Mouse (Mus musculus) CH12F3 (cell line): ENCODE data around the gene Tnks2.

Experiments
- in situ Hi-C: fragments of 300-500 bp; cut with MboI; formaldehyde crosslinking; loops from 2 replicates; pipeline ENCODE4 v1.14.3; 2020; ENCODE audit warnings: low sequenced_read_pairs

The Tnks2 gene

GRCm38 (mm10) chr19:36891746-36892145 is 57.7 kb downstream of the Tnks2 start:
- in situ Hi-C loops, result no loop called here

GRCm38 (mm10) chr19:36896791-36897569 is 62.9 kb downstream of the Tnks2 start:
- in situ Hi-C loops, result no loop called here

GRCm38 (mm10) chr19:36897778-36898177 is 63.7 kb downstream of the Tnks2 start:
- in situ Hi-C loops, result no loop called here

- in situ Hi-C loops, result no loop called here
These were observed 69.3 kb downstream of the Tnks2 start for GRCm38 (mm10) chr19:36903377-36903776.

- in situ Hi-C loops, result no loop called here
These were observed 70.4 kb downstream of the Tnks2 start for GRCm38 (mm10) chr19:36904211-36905007.

GRCm38 (mm10) chr19:36909150-36909549 is 75.1 kb downstream of the Tnks2 start:
- in situ Hi-C loops, result no loop called here

GRCm38 (mm10) chr19:36909676-36910292 is 75.8 kb downstream of the Tnks2 start:
- in situ Hi-C loops, result no loop called here

GRCm38 (mm10) chr19:36910424-36911045 is 76.5 kb downstream of the Tnks2 start:
- in situ Hi-C loops, result no loop called here

- in situ Hi-C loops, result no loop called here
These were observed 79.0 kb downstream of the Tnks2 start for GRCm38 (mm10) chr19:36913064-36913463.

GRCm38 (mm10) chr19:36916206-36916605 is 82.2 kb downstream of the Tnks2 start:
- in situ Hi-C loops, result no loop called here

GRCm38 (mm10) chr19:36916876-36917389 is 82.9 kb downstream of the Tnks2 start:
- in situ Hi-C loops, result no loop called here

- in situ Hi-C loops, result no loop called here
These were observed 84.6 kb downstream of the Tnks2 start for GRCm38 (mm10) chr19:36918441-36919301.

- in situ Hi-C loops, result no loop called here
These were observed 85.4 kb downstream of the Tnks2 start, which contains the start of gene Fgfbp3 for GRCm38 (mm10) chr19:36919466-36919865. Gene Fgfbp3 (minus strand): TSS chr19:36919615.

- in situ Hi-C loops, result no loop called here
These were observed 88.0 kb downstream of the Tnks2 start for GRCm38 (mm10) chr19:36922015-36922414.

- in situ Hi-C loops, result no loop called here
These were observed 88.9 kb downstream of the Tnks2 start for GRCm38 (mm10) chr19:36922936-36923335.

GRCm38 (mm10) chr19:36925671-36926552 is 91.9 kb downstream of the Tnks2 start, which contains the start of gene Btaf1:
Gene Btaf1 (plus strand): TSS chr19:36926079.
- in situ Hi-C loops, result no loop called here

- in situ Hi-C loops, result no loop called here
These were observed 92.7 kb downstream of the Tnks2 start for GRCm38 (mm10) chr19:36926553-36927236.

GRCm38 (mm10) chr19:36927800-36928361 is 93.8 kb downstream of the Tnks2 start:
- in situ Hi-C loops, result no loop called here
